Mouse (Mus musculus): ENCODE results near the gene Amer3. TPM values are rescaled to one million over a fixed set of nuclear protein-coding genes. Genes with fewer than 3 reads are reported as not detected.
"Not testable (repeated sequence)": the region's sequence is repeated elsewhere in the genome, so short reads cannot be mapped to it uniquely, and the experiment has no call there.

Amer3 gene
- total RNA-seq, 2 experiments from 2014 or later = not detected

GRCm38 (mm10) chr1:34600000-34600399 lies 20.5 kb downstream of the Amer3 start:
- intact Hi-C loops (cut with DNase I) = no loop called here
- no peak for DNase-seq

GRCm38 (mm10) chr1:34601323-34602047 lies 22.0 kb downstream of the Amer3 start:
- DNase-seq = no peak
- intact Hi-C loops (cut with DNase I) = no loop called here

GRCm38 (mm10) chr1:34602363-34602762 lies 22.9 kb downstream of the Amer3 start:
- DNase-seq = peak; percentile 19 to 23
- intact Hi-C loops (cut with DNase I) = no loop called here

GRCm38 (mm10) chr1:34613801-34614200 lies 34.3 kb downstream of the Amer3 start:
- intact Hi-C loops (cut with DNase I) = no loop called here
- no peak for DNase-seq

GRCm38 (mm10) chr1:34620116-34620515 lies 40.7 kb downstream of the Amer3 start:
- DNase-seq; intact Hi-C loops (cut with DNase I): not testable (repeated sequence)

- DNase-seq = not testable (repeated sequence)
Measured at GRCm38 (mm10) chr1:34620761-34621160, 41.3 kb downstream of the Amer3 start.

GRCm38 (mm10) chr1:34635711-34636110 lies 56.3 kb downstream of the Amer3 start:
- DNase-seq = no peak
- intact Hi-C loops (cut with DNase I) = loop anchor here (10.0 kb wide), 1 partner anchor 259 kb away; no protein-coding TSS in a partner anchor

More at GRCm38 (mm10) chr1:34620761-34621160, 41.3 kb downstream of the Amer3 start:
- intact Hi-C loops (cut with DNase I) = not testable (repeated sequence)

Other genes with a start within 250 kb of the Amer3 start
- gene Ccdc115, start 140.0 kb upstream of the Amer3 start, total RNA-seq (2021) = 10 to 100 TPM in 1 of 2 experiments, 1 to 10 TPM in 1; 8.3 to 10.2 TPM
- gene Imp4, start 139.8 kb upstream of the Amer3 start, total RNA-seq (2021) = 10 to 100 TPM; 12.0 to 12.6 TPM
- 1 to 10 TPM in 1 of 2 experiments, under 1 TPM in 1; 0.92 to 2.6 TPM for gene Ptpn18, start 119.9 kb upstream of the Amer3 start, total RNA-seq (2021)
- gene Prss39, start 81.2 kb upstream of the Amer3 start, total RNA-seq (2021) = not detected
- not detected for gene Cfc1, start 44.0 kb upstream of the Amer3 start, total RNA-seq (2021)
- gene Prss40, start 18.7 kb upstream of the Amer3 start, total RNA-seq (2021) = not detected

All from gastrocnemius, postnatal 36 days (tissue).